1 mouse cellular context compared by ENCODE assay signal in the genomic region with DNA sequence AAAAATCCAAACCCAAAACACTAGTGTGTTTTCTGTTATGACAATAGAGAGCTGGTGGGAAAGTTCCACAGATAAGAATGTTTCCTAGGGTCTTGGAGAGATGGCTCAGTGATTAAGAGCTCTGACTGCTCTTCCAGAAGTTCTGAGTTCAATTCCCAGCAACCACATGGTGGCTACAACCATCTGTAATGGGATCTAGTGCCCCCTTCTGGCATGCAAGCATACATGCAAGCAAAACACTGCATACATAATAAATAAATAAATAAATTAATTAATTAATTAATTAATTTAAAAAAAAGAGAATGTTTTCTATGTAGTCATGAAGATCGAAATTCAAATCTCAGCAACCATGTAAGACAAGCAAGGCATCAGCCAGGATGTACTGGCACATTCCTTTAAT.
TF ChIP-seq lines count a peak whose summit lies in the region.

No protein-coding gene starts in this region.

TF ChIP-seq in MEL, 35 proteins besides CTCF, POLR2A, EP300 and RAD21:
- TF ChIP-seq MAZ (IDR thresholded peaks at IDR 0.05; ENCODE audit: low read depth, low read length) (no peak), POLR2AphosphoS5 (IDR thresholded peaks at IDR 0.05; ENCODE audit: borderline replicate concordance, low read depth, low read length) (no peak), MXI1 (IDR thresholded peaks at IDR 0.05; ENCODE audit: low read depth, low read length) (no peak), SMC3 (IDR thresholded peaks at IDR 0.05; ENCODE audit: low read depth, low read length) (no peak)
